8 mouse cellular contexts compared by ENCODE assay signal in the genomic region with DNA sequence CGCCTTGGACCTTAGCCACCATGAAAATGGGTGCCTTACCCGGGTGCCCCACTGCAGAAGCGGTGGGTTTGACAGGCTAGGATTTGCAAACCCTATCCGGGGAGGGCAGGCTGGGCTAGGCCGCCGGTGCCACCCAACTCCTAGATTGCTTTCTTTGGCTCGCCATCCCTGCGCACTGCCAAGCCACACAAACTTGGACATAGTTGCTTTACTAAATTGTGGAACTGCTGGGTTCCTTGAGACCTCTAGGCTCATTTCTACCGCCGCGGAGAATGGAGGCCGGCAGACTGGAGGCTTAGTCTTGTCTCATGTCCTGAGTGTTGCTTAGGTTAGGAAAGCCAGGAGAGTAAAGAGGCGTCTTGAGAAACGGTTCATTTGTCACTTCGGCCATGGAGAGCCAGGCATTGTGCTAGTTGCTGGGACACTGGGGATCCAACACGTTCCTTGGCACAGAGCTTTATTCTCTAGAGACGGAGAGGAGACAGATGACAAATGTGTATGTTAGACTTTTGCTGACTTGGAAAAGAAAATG. TPM values are rescaled to one million over a fixed set of nuclear protein-coding genes. Genes with fewer than 3 reads are reported as not detected.
DNase-seq lines count a peak whose midpoint lies in the region; ATAC-seq and TF ChIP-seq lines count a peak whose summit lies in the region.

No protein-coding gene starts in this region.

- H3K4me3 ChIP-seq in heart, embryonic 16.5 days (ENCODE audit: low read length): peak overlapping the region; percentile 96
- peak overlapping the region; percentile 92 for H3K4me3 ChIP-seq in forebrain, embryonic 14.5 days (ENCODE audit: low read depth, low read length)
- H3K4me3 ChIP-seq in liver, postnatal 0 days (ENCODE audit: low read depth, low read length): peak overlapping the region; percentile 97

- peak overlapping the region; percentile 77 for H3K4me2 ChIP-seq in heart, embryonic 16.5 days (ENCODE audit: low read depth, low read length)
- peak overlapping the region; percentile 54 for H3K4me2 ChIP-seq in forebrain, embryonic 14.5 days (ENCODE audit: low read length)
- peak overlapping the region; percentile 82 for H3K4me2 ChIP-seq in liver, postnatal 0 days (ENCODE audit: low read depth, low read length)

- DNase-seq in heart, postnatal 25 days (ENCODE audit: low spot score): no peak
- DNase-seq in adipocyte (ENCODE audit: low spot score): peak; percentile 67
- DNase-seq in forebrain, embryonic 14.5 days (ENCODE audit: low spot score): no peak
- no peak for DNase-seq in liver, postnatal 0 days
- DNase-seq in frontal cortex, adult 2 months (ENCODE audit: extremely low spot score in 1 of 2, low spot score in 1 of 2): no peak
- no peak for DNase-seq in gastrocnemius, postnatal 10 days

- TF ChIP-seq EP300 in liver, postnatal 0 days (IDR thresholded peaks at IDR 0.05; ENCODE audit: low read depth): no peak

- peak overlapping the region; percentile 97 for H3K27ac ChIP-seq in heart, embryonic 16.5 days (ENCODE audit: low read length)
- H3K27ac ChIP-seq in forebrain, embryonic 14.5 days (ENCODE audit: low read depth, low read length): peak overlapping the region; percentile 97
- H3K27ac ChIP-seq in liver, postnatal 0 days (ENCODE audit: low read depth): peak overlapping the region; percentile 99

- H3K9me3 ChIP-seq in heart, embryonic 16.5 days (replicated peaks; ENCODE audit: control insufficient read depth, low read length): no peaks in the 10 kb centered on the region
- no peaks in the 10 kb centered on the region for H3K9me3 ChIP-seq in forebrain, embryonic 14.5 days (replicated peaks; ENCODE audit: control insufficient read depth, low read length)
- no peaks in the 10 kb centered on the region for H3K9me3 ChIP-seq in liver, postnatal 0 days (ENCODE audit: low read length)

- intact Hi-C loops in heart, postnatal 25 days (cut with DNase I): no loop called here

- ATAC-seq in heart, embryonic 16.5 days (replicated peaks; ENCODE audit: extremely low read depth, insufficient read depth, low FRiP score): no peak
- no peak for ATAC-seq in forebrain, embryonic 14.5 days
- ATAC-seq in liver, postnatal 0 days: no peak
- no peak for ATAC-seq in activated CD4-positive, CD25-positive, alpha-beta regulatory T cell, adult 4 months

- TF ChIP-seq CTCF in liver, postnatal 0 days (IDR thresholded peaks at IDR 0.05; ENCODE audit: low read depth): no peak

- 72% methylated on average over 17 of the region's 17 CpGs for WGBS in heart, embryonic 16.5 days
- 82% methylated on average over 17 of the region's 17 CpGs for WGBS in forebrain, embryonic 14.5 days
- 85% methylated on average over 17 of the region's 17 CpGs for WGBS in liver, postnatal 0 days (ENCODE audit: insufficient replicate concordance)

- H3K27me3 ChIP-seq in heart, embryonic 16.5 days (ENCODE audit: control insufficient read depth, insufficient read depth, low read length): peaks cover 5% of the 10 kb centered on the region; the same call in 1 of the 2 replicates
- no peaks in the 10 kb centered on the region for H3K27me3 ChIP-seq in forebrain, embryonic 14.5 days (replicated peaks; ENCODE audit: control insufficient read depth, insufficient read depth, low read length)
- no peaks in the 10 kb centered on the region for H3K27me3 ChIP-seq in liver, postnatal 0 days (ENCODE audit: insufficient read depth, low read length)

- H3K9ac ChIP-seq in heart, embryonic 16.5 days (ENCODE audit: low read length): peak overlapping the region; percentile 75
- H3K9ac ChIP-seq in forebrain, embryonic 14.5 days (ENCODE audit: low read length): peak overlapping the region; percentile 64
- peak overlapping the region; percentile 99; the same call in 1 of the 2 replicates for H3K9ac ChIP-seq in liver, postnatal 0 days (replicated peaks)

- peaks cover 9% of the 10 kb centered on the region for H3K4me1 ChIP-seq in heart, embryonic 16.5 days (ENCODE audit: control insufficient read depth, insufficient read depth, low read length)
- H3K4me1 ChIP-seq in forebrain, embryonic 14.5 days (ENCODE audit: control insufficient read depth, insufficient read depth, low read length): peaks cover 21% of the 10 kb centered on the region
- H3K4me1 ChIP-seq in liver, postnatal 0 days (ENCODE audit: insufficient read depth): peaks cover 16% of the 10 kb centered on the region

- peaks cover 19% of the 10 kb centered on the region for H3K36me3 ChIP-seq in heart, embryonic 16.5 days (ENCODE audit: control insufficient read depth, insufficient read depth)
- H3K36me3 ChIP-seq in forebrain, embryonic 14.5 days (ENCODE audit: control insufficient read depth, insufficient read depth, low read length): peaks cover 27% of the 10 kb centered on the region
- peaks cover 19% of the 10 kb centered on the region for H3K36me3 ChIP-seq in liver, postnatal 0 days (replicated peaks; ENCODE audit: insufficient read depth, low read length)

RNA-seq across cellular contexts. Expression of gene Ddx17, which starts 0.8 kb away (rescaled TPM):
- polyA plus RNA-seq in heart, embryonic 16.5 days (2015; fragmentation: Nextera tagmentation; extraction: Ambion mirVana): 30.8 and 30.9 TPM in 2 replicates
- total RNA-seq in heart, postnatal 25 days (2021): 100 to 1,000 TPM in 1 of 2 experiments, 10 to 100 TPM in 1; 96.7 to 105 TPM
- 88.7 and 97.1 TPM in 2 replicates for polyA plus RNA-seq in forebrain, embryonic 14.5 days (2014; fragmentation: Nextera tagmentation; extraction: Ambion mirVana)
- 9.3 and 9.7 TPM in 2 replicates for polyA plus RNA-seq in liver, postnatal 0 days (2015; fragmentation: Nextera tagmentation; extraction: Ambion mirVana)
- 10 to 100 TPM; 28.3 to 33.9 TPM for polyA plus RNA-seq in activated CD4-positive, CD25-positive, alpha-beta regulatory T cell, adult 4 months (2017; shearing (Covaris generic))
- 560 and 674 TPM in 2 replicates for polyA plus RNA-seq in frontal cortex, adult 2 months (2012; rRNA removed)
- 100 to 1,000 TPM in 1 of 2 experiments, 10 to 100 TPM in 1; 94.8 to 163 TPM for total RNA-seq in gastrocnemius, postnatal 10 days (2021)

RNA-seq across cellular contexts. Expression of gene Kdelr3, which starts 31.1 kb away (rescaled TPM):
- polyA plus RNA-seq in heart, embryonic 16.5 days (2015; fragmentation: Nextera tagmentation; extraction: Ambion mirVana): 69.2 and 69.8 TPM in 2 replicates
- 1 to 10 TPM; 7.6 to 8.2 TPM for total RNA-seq in heart, postnatal 25 days (2021)
- polyA plus RNA-seq in forebrain, embryonic 14.5 days (2014; fragmentation: Nextera tagmentation; extraction: Ambion mirVana): 6.8 and 8.4 TPM in 2 replicates
- polyA plus RNA-seq in liver, postnatal 0 days (2015; fragmentation: Nextera tagmentation; extraction: Ambion mirVana): 3.4 and 3.5 TPM in 2 replicates
- under 1 TPM in 1 of 2 experiments, not detected in 1; 0.69 TPM for polyA plus RNA-seq in activated CD4-positive, CD25-positive, alpha-beta regulatory T cell, adult 4 months (2017; shearing (Covaris generic))
- 1.6 TPM in 2 replicates for polyA plus RNA-seq in frontal cortex, adult 2 months (2012; rRNA removed)
- 10 to 100 TPM; 29.9 to 38.0 TPM for total RNA-seq in gastrocnemius, postnatal 10 days (2021)

RNA-seq across cellular contexts. Expression of gene Kcnj4, which starts 42.3 kb away (rescaled TPM):
- polyA plus RNA-seq in heart, embryonic 16.5 days (2015; fragmentation: Nextera tagmentation; extraction: Ambion mirVana): 0.22 and 0.44 TPM in 2 replicates
- total RNA-seq in heart, postnatal 25 days (2021): not detected
- 0.18 TPM in 1 of 2 replicates, not detected in the other for polyA plus RNA-seq in forebrain, embryonic 14.5 days (2014; fragmentation: Nextera tagmentation; extraction: Ambion mirVana)
- polyA plus RNA-seq in liver, postnatal 0 days (2015; fragmentation: Nextera tagmentation; extraction: Ambion mirVana): not detected in 2 replicates
- not detected for polyA plus RNA-seq in activated CD4-positive, CD25-positive, alpha-beta regulatory T cell, adult 4 months (2017; shearing (Covaris generic))
- polyA plus RNA-seq in frontal cortex, adult 2 months (2012; rRNA removed): 169 and 176 TPM in 2 replicates
- total RNA-seq in gastrocnemius, postnatal 10 days (2021): under 1 TPM; 0.26 to 0.27 TPM

RNA-seq across cellular contexts. Expression of gene Dmc1, which starts 57.6 kb away (rescaled TPM):
- 1.3 and 1.4 TPM in 2 replicates for polyA plus RNA-seq in heart, embryonic 16.5 days (2015; fragmentation: Nextera tagmentation; extraction: Ambion mirVana)
- under 1 TPM in 1 of 2 experiments, not detected in 1; 0.10 TPM for total RNA-seq in heart, postnatal 25 days (2021)
- 0.43 and 0.74 TPM in 2 replicates for polyA plus RNA-seq in forebrain, embryonic 14.5 days (2014; fragmentation: Nextera tagmentation; extraction: Ambion mirVana)
- 0.15 and 0.25 TPM in 2 replicates for polyA plus RNA-seq in liver, postnatal 0 days (2015; fragmentation: Nextera tagmentation; extraction: Ambion mirVana)
- not detected for polyA plus RNA-seq in activated CD4-positive, CD25-positive, alpha-beta regulatory T cell, adult 4 months (2017; shearing (Covaris generic))
- 2.3 and 3.4 TPM in 2 replicates for polyA plus RNA-seq in frontal cortex, adult 2 months (2012; rRNA removed)
- 1 to 10 TPM in 1 of 2 experiments, under 1 TPM in 1; 0.40 to 1.0 TPM for total RNA-seq in gastrocnemius, postnatal 10 days (2021)

Comparison
In these comparisons a context has a peak if more than half of its experiments do, and no peak if none do; other contexts are left out.
1. RNA of gene Kcnj4, which starts 42.3 kb away (polyA plus RNA-seq): 169 to 176 TPM in frontal cortex, adult 2 months; 0.22 to 0.44 TPM in heart, embryonic 16.5 days, 0.18 TPM in forebrain, embryonic 14.5 days, not detected in liver, postnatal 0 days and not detected in activated CD4-positive, CD25-positive, alpha-beta regulatory T cell, adult 4 months; every median in the first group is over 100 times any median in the second.
2. Peak in every context shown above with its lines, with median percentiles within 50 percentile points of each other: H3K27ac ChIP-seq, H3K4me2 ChIP-seq, H3K4me3 ChIP-seq and H3K9ac ChIP-seq.